Mouse (Mus musculus) brain, embryonic 18.5 days (tissue): ENCODE measurements around the gene Vwce.
A peak's percentile ranks its signal among the peaks of the same experiment; 100 is the strongest.

Experiments
- DNase-seq: peaks from one replicate; pipeline ENCODE4 v3.0.0-alpha.2; 2012; ENCODE audit warnings: low read depth, low spot score

Gene Vwce

GRCm38 (mm10) chr19:10645616-10646015 is 11.6 kb downstream of the Vwce start:
- no peak for DNase-seq

- DNase-seq: no peak
These were observed 14.1 kb downstream of the Vwce start for GRCm38 (mm10) chr19:10648156-10648555.

GRCm38 (mm10) chr19:10656058-10656457 is 22.0 kb downstream of the Vwce start:
- no peak for DNase-seq

- no peak for DNase-seq
These were observed 23.7 kb downstream of the Vwce start for GRCm38 (mm10) chr19:10657742-10658141.

- DNase-seq: no peak
These were observed 24.4 kb downstream of the Vwce start for GRCm38 (mm10) chr19:10658406-10658805.

- no peak for DNase-seq
These were observed 27.4 kb downstream of the Vwce start for GRCm38 (mm10) chr19:10661373-10661772.

- no peak for DNase-seq
These were observed 27.9 kb downstream of the Vwce start for GRCm38 (mm10) chr19:10661919-10662318.

GRCm38 (mm10) chr19:10662665-10663064 is 28.7 kb downstream of the Vwce start:
- no peak for DNase-seq

GRCm38 (mm10) chr19:10665093-10665492 is 31.1 kb downstream of the Vwce start:
- DNase-seq: no peak

- no peak for DNase-seq
These were observed 31.5 kb downstream of the Vwce start for GRCm38 (mm10) chr19:10665499-10665898.

GRCm38 (mm10) chr19:10671319-10671718 is 37.3 kb downstream of the Vwce start:
- DNase-seq: no peak

GRCm38 (mm10) chr19:10671854-10672417 is 37.9 kb downstream of the Vwce start:
- no peak for DNase-seq

- no peak for DNase-seq
These were observed 39.3 kb downstream of the Vwce start for GRCm38 (mm10) chr19:10673275-10673674.

GRCm38 (mm10) chr19:10676656-10677055 is 42.6 kb downstream of the Vwce start:
- DNase-seq: no peak

GRCm38 (mm10) chr19:10677915-10678771 is 44.1 kb downstream of the Vwce start, which contains the start of gene Pga5:
TSS of gene Pga5 (minus strand) at chr19:10678071.
- DNase-seq: no peak

GRCm38 (mm10) chr19:10678772-10679067 is 44.7 kb downstream of the Vwce start:
- no peak for DNase-seq

- no peak for DNase-seq
These were observed 47.6 kb downstream of the Vwce start for GRCm38 (mm10) chr19:10681571-10681970.

GRCm38 (mm10) chr19:10685081-10685480 is 51.1 kb downstream of the Vwce start:
- no peak for DNase-seq

- no peak for DNase-seq
These were observed 51.7 kb downstream of the Vwce start for GRCm38 (mm10) chr19:10685727-10686126.

- peak; percentile 84 for DNase-seq
These were observed 54.7 kb downstream of the Vwce start, which contains the start of gene Vps37c for GRCm38 (mm10) chr19:10688537-10689352. TSS of gene Vps37c (plus strand) at chr19:10688735.

GRCm38 (mm10) chr19:10689470-10690166 is 55.6 kb downstream of the Vwce start:
- no peak for DNase-seq

GRCm38 (mm10) chr19:10690336-10690735 is 56.3 kb downstream of the Vwce start:
- no peak for DNase-seq
